Mouse (Mus musculus) embryo, embryonic 11.5 days (tissue): Measurements from ENCODE around the gene Rmdn3.

Source experiments
- DNase-seq: peaks from one replicate; pipeline ENCODE4 v3.0.0-alpha.2; 2012; ENCODE audit warnings: low read depth, low spot score

Rmdn3 gene

DNA sequence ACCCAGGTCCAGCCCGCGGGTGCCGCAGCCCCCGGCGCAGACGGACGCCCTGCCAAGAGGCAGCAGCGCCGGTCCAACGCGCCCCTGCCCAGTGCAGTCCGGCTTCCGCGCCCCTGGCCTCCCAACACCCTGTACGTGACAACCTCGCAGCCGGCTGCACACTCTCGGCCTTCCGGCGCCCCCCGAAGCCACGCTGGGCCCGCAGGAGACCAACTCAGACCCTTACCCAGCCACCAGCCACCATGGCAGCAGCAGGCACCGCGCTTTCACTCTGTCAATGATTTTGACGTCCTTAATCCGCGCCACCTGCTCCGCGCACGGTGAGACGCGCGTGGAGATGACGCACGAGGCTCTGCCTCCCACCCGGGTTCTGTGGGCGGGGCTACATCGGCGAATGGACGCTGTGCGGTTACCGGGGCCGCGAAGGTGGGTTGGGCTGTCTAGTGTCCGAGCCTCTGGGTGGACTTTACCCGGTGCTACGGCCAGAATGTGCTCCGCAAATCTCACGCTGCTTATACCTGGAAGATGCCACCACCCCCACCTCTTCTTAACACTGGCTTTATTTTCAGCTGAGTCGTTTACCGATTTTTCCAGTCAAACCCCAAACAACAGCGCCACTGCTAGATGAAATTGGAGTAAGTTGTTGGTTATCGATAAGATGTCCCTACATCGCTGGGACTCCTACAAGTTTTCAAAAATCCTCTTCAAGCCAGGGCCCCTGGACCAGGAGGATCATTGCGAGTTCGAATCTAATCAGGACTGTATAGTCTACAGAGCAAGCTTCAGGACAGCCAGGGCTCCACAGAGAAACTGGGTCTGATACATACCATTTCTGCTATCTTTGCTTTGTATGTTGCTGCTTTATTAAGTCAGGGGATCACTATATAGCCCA lies at the start of gene Rmdn3:
Rmdn3 (minus strand) TSS at position 354 of the 892 bp plus-strand sequence.
- DNase-seq, result peak; percentile 93

DNA sequence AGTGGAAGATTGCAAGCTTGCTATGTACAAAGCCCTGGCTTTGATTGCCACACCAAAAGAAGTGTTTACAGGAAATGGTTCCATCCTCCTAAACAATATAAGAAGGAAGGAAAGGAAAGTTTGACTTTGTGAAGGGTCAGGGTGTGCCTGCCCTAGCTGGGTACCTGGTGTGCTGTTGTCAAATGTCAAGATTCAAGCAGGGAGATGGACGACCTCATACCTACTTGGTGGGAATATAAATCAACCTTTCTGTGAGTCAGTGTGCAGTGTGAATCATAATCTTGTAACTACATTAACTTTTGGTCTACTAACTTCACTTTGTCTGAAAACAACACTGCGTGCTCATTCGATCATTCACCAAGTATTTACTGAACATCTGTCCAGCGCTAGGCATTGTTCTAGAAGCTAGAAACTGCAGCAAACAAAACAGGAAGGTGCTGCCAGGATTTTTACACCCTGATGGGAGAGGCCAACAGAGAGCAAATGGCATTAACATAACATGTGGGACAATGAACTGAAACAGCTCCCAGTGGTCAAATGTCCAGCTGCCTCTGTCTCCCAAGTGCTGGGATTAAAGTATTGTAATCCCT lies 47.1 kb upstream of the Rmdn3 start:
- DNase-seq, result no peak

DNA sequence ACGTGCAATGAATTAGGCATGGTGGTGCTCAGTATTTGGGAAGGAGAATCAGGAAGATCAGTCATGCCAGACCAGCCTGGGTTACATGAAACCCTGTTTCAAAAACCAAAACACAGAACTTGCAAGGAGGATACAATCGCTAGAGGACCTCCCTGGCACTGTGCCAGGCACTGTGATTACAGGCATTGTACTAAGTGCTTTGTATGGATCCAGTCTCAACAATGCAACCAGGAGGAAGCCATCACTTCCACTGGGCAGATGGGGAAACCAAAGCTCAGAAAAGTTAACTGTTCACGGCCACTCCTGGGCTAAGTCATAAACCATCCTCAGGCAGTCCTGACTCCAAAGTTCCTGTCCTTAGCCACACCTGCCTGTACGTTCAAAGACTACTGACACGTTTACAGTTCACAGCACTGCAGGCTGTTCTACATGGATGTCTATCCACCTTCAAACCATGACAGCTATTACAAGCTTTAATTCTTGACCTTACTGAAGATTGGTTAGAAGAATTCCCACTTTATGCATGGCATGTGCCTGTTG lies 46.1 kb upstream of the Rmdn3 start:
- no peak for DNase-seq

DNA sequence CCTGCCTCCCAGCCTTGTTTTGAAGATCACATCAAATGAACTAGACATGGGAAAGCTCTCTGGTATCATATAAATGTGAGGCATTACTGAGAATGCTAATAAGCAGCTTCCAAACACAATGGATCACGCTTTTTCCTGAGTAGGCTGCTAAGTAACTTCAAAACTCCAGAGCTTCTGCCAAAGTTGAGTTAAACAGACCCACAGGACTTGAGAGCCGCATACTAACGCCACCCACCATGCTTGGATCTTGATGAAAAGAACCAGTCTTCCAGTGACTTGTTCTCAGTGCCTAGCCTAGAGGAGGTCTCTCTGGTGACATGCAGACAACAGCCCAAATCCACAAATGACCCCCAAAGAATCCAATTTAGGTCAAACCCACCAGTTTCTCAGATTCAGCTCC lies 42.1 kb upstream of the Rmdn3 start:
- DNase-seq, result no peak

DNA sequence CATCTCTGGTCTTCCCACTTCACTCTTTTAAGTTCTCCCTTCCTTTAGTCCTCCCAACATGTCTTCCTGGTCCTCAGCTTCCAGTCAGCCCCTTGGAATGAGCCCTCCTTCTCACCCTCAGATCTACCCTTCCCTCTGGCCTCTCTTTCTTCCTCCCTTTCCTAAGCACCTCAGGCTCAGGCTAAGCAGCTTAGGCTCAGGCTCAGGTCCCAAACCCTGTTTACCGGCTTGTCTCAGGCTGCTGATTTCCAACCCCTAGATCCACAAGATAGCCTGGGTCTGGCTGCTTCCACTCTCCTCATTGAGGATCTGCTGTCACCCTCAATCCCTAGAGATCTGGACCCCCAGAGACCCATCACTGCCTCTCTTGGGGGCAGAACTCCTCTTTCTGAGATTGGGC lies 41.2 kb upstream of the Rmdn3 start:
- DNase-seq, result no peak

DNA sequence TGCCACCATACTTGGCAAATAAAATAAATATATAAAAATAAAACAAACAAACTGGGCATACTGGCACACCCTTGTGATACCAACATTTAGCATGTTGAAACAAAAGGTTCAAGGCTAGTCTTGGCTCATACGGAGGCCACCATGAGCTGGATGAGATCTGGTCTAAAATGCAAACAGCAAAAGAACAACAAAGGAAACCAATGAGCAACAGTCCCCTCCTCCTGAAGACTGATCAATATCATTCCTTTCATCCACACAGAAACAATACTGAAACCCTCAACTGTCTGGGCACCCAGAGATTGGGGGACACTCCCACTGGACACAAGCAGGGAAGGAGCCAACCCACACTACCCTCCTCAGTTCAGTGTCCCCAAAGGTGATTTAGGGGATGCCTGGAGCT lies 40.7 kb upstream of the Rmdn3 start:
- DNase-seq, result no peak

DNA sequence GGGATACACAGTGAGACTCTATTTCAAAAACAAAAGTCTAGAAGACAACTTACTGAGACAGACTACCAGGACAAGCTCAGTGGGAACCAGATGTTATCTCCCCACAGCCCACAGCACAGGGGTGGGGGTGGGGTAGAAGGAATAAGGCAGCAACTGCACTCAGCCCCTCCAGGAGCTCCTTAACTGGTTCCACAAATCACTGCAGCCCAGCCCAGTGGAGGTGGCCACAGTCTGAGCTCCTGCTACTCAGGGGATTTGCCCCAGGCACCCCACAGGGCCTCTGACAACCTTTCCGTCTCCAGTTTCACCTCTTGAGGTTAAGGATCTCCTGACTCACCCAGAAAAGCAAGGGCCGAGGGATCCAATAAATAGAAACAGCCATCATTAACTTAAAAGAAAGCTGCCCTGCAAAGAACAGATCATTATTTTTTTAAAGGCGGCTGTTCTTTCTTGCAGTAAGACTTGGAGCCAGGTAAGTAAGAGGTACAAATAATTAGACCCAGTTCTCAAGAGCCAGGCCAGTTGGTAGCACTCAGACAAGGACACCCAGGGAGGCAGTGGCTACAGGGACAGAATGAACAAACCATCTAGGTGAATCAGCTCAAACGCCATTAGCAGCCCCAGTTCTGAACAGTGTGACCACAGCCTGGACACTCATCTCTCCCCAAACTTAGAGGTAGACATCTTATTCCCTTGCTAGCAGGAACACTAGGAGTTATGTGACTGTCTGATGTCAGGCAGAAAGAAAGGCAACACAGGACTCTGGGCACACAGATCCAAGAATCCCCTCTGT lies 39.7 kb upstream of the Rmdn3 start:
- no peak for DNase-seq

DNA sequence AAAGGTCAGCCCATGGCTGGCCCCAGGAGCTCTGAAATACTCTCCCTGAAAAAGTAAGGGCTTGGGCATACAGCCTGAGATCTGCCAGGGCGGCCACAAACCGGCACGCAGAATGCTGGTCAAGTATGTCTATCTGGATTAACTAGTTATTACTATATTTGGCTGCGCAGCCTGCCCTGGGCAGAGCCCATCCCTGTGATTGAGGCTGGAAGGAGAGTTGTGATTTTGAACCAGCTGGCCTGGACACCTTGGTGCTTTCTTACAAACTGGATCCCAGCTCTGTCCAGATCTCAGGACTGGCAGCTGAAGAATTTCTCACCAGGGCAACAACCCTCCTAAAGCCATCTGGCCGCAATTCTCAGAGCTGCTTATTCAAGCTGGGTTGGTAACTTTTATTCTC lies 37.3 kb upstream of the Rmdn3 start:
- DNase-seq, result no peak

DNA sequence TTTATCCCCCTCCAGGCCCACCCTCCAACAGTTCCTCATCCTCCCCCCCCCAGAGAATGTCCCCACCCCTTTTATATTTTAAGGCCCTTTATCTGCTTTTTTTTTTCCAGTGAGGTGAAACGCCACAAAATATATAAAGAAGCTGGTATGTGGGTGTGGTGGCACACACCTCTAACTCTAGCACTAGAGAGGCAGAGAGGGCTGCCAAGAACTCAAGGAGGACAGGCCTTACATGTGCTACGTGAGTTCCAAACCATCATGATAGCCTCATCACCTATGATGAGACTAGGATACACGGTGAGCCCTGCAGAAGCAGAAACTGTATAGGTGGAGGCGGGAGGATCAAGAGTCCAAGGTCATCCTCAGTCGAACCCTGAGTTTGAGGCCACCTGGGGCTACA lies 34.1 kb upstream of the Rmdn3 start:
- DNase-seq, result no peak

DNA sequence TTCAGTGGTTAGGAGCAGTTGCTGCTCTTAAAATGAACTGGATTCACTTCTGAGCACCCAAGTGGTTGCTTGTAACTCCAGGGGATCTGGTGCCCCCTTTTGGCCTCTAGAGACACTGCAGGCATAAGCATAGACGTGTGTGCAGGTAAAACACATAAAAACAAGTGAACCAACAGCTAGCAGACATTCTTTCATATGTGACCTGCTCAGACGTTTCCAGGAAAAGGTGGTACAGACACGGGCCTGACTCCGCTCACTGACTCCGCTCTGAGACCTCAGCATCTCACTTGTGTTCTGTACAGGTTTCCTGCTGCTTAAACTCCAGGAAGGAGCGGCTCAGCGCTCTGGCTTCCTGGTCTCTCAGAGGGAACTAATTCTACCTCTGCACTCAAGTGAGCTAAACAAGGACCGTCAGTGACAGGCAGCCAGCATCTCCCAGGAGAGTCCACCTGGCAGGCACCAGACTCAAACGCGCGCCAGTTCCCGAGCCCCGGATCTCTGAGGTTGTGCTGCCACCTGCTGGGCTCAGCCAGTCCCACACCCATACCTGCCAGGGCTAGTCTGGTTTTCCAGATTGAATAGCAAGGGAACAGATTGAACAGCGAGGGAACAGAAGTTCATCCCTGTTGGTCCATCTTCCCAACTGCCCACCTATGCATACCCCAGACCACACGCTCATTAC lies 32.3 kb upstream of the Rmdn3 start:
- DNase-seq, result peak; percentile 54

DNA sequence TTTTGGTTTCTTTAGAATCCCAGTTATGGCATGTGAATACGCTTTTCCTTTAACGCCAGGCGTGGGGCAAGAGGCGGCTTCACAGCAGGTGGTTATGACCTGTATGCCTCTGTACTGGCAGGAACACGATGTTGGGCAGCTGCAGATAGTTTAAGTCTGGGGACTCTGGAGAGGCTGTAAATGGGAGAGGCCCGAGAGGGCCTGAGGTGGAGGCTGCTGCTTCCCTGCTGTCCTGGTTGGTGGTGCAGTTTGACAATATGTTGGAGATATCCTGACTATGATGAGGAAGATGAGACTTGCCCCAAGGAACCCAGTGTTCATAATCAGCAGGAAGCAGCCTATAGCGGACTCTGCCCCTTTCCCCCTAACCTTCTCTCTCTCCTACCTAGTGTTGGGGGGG lies 26.1 kb upstream of the Rmdn3 start:
- no peak for DNase-seq

DNA sequence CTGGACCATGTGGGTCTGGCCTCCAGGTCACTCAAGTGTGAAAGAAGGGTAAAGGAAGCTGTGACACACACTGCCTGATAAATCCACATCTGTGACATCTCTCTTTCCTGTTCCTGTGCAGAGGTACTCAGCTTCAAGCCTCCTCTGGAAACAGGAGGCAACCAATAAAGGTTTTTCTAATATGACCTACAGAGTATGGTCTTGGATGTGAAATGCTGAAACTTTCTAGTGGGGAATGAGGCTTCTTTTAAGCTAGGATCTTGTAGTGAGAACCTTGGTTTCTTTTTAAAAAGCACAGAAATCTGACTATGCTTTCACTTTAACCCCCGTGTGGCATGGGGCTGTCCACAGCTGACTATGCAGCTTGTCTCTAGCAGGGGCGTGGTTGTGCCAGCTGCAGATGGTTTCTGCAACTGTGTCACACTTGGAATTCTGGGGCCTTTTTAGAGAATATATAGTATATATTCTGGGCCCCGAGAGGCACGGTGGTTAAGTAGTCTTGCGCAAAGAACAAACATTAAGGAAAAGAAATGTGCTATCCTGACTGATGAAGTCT lies 20.6 kb upstream of the Rmdn3 start:
- DNase-seq, result no peak

DNA sequence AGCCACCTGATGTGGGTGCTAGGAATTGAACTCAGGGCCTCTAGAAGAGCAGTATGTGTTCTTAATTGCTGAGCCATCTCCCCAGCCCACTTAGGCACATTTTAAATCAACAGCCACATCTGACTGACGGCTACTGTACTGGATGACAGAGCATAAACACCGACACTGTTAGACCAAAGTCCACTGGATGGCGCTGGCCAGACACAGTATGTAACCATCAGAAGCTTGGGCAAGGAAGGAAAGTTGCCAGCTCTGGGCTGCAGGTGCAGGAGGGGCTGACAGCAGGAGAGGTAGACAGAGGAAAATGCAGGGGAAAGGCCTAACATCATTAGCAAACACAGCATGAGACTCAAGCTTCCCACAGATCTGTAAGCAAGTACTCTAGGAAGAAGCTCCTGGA lies 19.9 kb upstream of the Rmdn3 start:
- no peak for DNase-seq

DNA sequence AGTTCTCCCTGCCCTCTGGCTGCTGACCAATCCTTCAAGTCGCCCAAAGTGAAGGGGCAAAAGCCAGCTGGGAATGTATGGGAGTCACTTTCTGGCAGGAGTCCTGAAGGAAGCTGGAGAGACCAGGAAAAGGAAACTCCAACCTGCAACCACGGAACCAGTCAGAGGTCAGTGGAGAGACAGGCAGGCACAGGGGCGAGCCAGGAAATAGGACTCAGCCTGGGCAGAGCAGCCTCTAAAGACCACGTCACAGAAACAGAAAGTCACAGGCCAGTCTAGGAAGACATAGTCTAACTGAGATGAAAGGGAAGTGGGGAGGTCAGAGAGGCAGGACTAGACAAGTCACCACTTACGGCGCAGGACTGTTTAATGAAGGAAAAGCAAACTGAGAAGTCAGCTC lies 18.8 kb upstream of the Rmdn3 start:
- no peak for DNase-seq

DNA sequence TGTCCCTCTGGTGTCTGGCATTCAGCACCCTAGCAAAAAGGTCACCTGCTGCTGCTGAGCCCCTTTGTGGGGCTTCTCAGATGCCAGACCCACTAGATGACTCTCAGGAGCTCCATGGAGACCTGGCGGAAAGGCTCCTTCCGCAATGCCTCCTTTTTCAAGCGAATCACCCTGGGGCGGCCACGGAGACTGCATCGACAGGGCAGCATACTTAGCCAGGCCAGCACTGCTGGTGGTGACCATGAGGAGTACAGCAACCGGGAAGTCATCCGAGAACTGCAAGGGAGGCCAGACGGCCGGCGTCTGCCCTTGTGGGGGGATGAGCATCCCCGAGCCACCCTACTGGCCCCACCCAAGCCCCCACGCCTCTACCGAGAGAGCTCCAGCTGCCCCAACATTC lies 18.0 kb upstream of the Rmdn3 start:
- no peak for DNase-seq

DNA sequence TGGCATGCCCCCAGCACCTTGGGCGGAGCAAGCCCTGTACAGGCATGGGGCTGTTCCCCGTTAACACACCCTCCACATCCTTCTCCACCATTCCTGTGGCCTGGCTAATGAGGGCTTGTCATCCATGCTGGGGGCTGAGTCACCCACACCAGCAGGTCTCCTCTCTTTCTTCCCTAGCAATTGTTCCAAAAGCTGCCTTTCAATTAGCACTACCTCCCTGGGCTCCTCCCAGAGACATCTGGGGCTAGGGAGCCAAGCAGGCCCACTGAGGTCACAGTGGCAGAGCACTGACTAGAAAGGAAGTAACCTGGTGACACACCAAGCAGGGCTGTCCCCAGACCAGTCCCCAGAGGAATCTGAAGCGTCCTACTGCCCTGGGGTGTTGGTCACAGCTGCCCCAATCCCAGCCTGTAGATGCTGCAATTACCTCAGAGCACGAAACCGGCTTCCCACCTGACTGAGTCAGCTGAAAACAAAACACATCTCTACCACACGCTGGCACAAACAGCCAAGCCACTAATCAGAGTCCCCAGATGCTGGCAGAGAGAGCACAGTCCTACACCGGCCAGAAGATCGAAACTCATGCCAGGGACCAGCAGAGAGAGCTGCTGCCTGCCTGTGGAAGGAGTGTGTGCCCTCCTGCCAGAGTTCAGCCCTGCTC lies 17.3 kb upstream of the Rmdn3 start, which contains the start of gene Gm14137:
Gm14137 (plus strand) TSS at position 519 of the 661 bp plus-strand sequence.
- DNase-seq, result no peak

DNA sequence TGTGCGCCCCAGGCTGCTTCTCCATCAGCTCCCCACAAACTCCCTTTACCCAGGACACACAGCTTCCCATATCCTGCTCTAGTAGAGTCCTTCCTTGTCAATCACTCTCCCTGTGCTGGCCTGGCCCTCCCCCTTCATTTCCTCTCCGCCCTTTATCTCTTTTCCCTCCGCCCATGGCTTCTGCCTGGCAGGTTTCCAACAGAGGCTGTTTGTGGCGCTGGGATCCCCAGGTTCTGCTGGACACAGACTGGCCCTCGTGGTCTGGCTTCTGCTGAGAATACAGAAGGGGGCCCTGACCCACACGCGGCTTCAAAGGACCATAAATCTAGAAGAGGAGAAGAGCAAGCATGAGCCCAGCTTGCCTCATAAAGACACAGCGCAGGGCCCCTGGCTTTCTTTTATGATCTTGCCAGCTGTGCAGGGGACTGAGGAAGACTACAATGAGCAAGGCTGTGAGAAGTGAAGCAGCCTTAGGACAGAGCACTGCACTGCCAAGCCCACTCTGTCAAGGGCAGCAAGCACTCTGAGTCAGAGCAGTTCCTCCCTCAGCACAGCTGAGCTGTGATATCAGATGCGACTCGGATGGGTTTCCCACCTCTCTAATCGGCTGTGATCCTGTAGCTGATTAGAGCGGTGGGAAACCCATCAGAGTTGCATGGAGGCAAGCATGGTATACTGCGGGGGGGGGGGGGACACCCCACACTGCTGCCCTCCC lies 16.2 kb upstream of the Rmdn3 start:
- DNase-seq, result no peak

DNA sequence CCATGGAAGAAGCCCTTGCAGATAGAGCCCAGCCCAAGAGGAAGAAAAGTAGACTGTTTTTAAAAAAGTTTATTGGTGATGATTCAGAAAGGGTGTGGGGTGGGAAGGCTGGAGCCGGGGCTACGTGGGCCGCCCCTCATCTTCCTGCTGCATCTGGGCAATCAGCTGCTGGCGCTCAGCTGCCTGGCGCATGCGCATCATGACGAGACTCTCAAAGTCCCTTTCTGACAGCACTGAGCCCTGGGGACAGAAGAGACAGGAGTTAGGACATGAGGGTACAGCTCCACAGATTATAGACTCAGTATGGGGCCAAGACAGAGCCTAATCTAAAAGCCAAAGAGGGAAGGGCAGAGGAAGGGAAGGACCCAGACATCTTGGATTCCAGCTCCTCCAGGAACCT lies 15.6 kb upstream of the Rmdn3 start:
- no peak for DNase-seq

DNA sequence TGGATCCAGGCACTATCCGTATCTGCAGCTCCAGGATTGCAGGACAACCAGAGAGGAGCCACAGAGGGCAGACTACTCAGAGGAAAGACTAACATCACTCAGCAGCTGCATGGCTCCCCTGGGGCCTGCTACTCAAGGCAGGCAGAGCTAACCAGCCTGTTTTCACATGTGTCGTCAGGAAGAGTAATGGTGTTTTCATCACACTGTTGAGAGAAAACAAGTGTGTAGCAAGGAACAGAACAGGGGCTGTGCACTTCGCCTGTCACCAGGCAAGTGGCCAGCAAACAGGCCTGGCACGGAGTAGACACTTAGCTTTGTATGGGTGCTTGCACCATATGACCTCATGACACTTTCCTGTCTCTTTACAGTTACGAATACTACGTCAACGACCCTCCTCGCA lies 14.7 kb upstream of the Rmdn3 start:
- DNase-seq, result no peak

DNA sequence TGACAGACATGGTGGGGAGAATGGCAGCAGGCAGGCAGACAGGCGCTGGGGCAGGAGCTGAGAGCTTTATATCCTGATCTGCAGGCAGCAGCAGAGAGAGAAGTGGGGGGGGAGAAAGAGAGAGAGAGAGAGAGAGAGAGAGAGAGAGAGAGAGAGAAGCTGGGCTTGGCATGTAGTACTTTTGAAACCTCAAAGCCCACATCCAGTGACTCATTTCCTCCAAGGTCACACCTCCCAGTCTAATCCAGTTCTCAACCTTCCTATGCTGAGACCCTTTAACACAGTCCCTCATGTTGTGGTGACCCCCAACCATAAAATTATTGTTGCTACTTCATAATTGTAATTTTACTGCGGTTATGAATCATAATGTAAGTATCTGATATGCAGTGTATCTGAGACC lies 13.4 kb upstream of the Rmdn3 start:
- no peak for DNase-seq
